Mouse (Mus musculus) bone marrow, adult 2 months (tissue): ENCODE results near the gene Trim38. TPM values are rescaled to one million over a fixed set of nuclear protein-coding genes. Genes with fewer than 3 reads are reported as not detected.
A peak's percentile ranks its signal among the peaks of the same experiment; 100 is the strongest.

Experiments
- H3K27ac ChIP-seq: fragments of 200-500 bp; 2 replicates; pipeline ENCODE4 v1.5.1; 2012; ENCODE audit warnings: low read depth, mild to moderate bottlenecking, control low read depth, inconsistent platforms, low read length; ENCODE audit not compliant: control insufficient read depth, poor library complexity, insufficient read depth
- H3K4me1 ChIP-seq: fragments of 200-500 bp; 2 replicates; pipeline ENCODE4 v1.6.1; 2011; ENCODE audit warnings: low read length; ENCODE audit not compliant: control insufficient read depth, insufficient read depth
- H3K4me3 ChIP-seq: fragments of 200-500 bp; replicated peaks from 2 replicates; pipeline ENCODE3; 2011; ENCODE audit warnings: mild to moderate bottlenecking, low read depth, low read length, control low read depth; ENCODE audit not compliant: control insufficient read depth
- CTCF ChIP-seq: fragments of 200-500 bp; IDR thresholded peaks from 2 replicates; pipeline ENCODE4 v1.5.1; 2011; ENCODE audit warnings: low read length, control low read depth; ENCODE audit not compliant: control insufficient read depth, insufficient read depth
- POLR2A ChIP-seq: fragments of 200-500 bp; IDR thresholded peaks from 2 replicates; pipeline ENCODE4 v1.6.1; 2011; ENCODE audit warnings: low read depth, mild to moderate bottlenecking, control low read depth, low read length, borderline replicate concordance; ENCODE audit not compliant: control insufficient read depth
- WGBS: fragments of 180-500 bp; shearing (Covaris S2); methylation state at CpG from one replicate; pipeline ENCODE4 v1.1.7; 2018; 5-methylcytosine and 5-hydroxymethylcytosine counted together
- polyA plus RNA-seq: library from polyadenylated mRNA; stranded (reverse); fragments of >200 nt; gene quantifications from 2 replicates; pipeline ENCODE4 v1.2.4, GENCODE M21; 2011; ENCODE audit warnings: low replicate concordance; ENCODE audit not compliant: missing spikeins, insufficient read depth, insufficient read length

Trim38 gene
- polyA plus RNA-seq, 1 experiment, result not detected

GRCm38 (mm10) chr13:23763242-23763585 is 6.5 kb upstream of the Trim38 start:
- Histone ChIP-seq H3K4me1 (no peaks in the 10 kb centered on the region), H3K27ac (peak overlapping the region; percentile 75), H3K4me3 (peak overlapping the region; percentile 33)
- WGBS, result 2% methylated on average over 10 of the region's 10 CpGs
- no peak for TF ChIP-seq POLR2A
- TF ChIP-seq CTCF, result no peak

- Histone ChIP-seq H3K4me1 (peaks cover under 1% of the 10 kb centered on the region; the same call in 1 of the 2 replicates), H3K27ac (peak within 1 kb of the TSS; percentile 94), H3K4me3 (peak within 1 kb of the TSS; percentile 71)
- 3% methylated on average over 34 of the region's 34 CpGs for WGBS
- TF ChIP-seq POLR2A, result peak; percentile 84
- TF ChIP-seq CTCF, result no peak
Measured at GRCm38 (mm10) chr13:23763586-23764323, 6.0 kb upstream of the Trim38 start, which contains the start of gene Hist1h1a. Gene Hist1h1a, plus strand, starts transcription at chr13:23763666.

- 47% methylated on average over 12 of the region's 12 CpGs for WGBS
- TF ChIP-seq CTCF (no peak), POLR2A (no peak)
- Histone ChIP-seq H3K4me3 (peak overlapping the region; percentile 71), H3K4me1 (peaks cover 2% of the 10 kb centered on the region; the same call in 1 of the 2 replicates), H3K27ac (peak overlapping the region; percentile 94)
Measured at GRCm38 (mm10) chr13:23764324-23765171, 5.2 kb upstream of the Trim38 start.

GRCm38 (mm10) chr13:23765172-23765513 is 4.6 kb upstream of the Trim38 start:
- WGBS, result 32% methylated on average over 1 of the region's 1 CpGs
- H3K4me1 ChIP-seq, result peaks cover 2% of the 10 kb centered on the region; the same call in 1 of the 2 replicates
- peak overlapping the region; percentile 62; the same call in 1 of the 2 replicates for H3K27ac ChIP-seq
- H3K4me3 ChIP-seq, result no peak overlapping the region
- TF ChIP-seq POLR2A (no peak), CTCF (no peak)

GRCm38 (mm10) chr13:23766772-23767171 is 2.9 kb upstream of the Trim38 start:
- H3K27ac ChIP-seq, result no peak overlapping the region
- H3K4me1 ChIP-seq, result peaks cover 2% of the 10 kb centered on the region; the same call in 1 of the 2 replicates
- H3K4me3 ChIP-seq, result no peak overlapping the region
- TF ChIP-seq POLR2A (no peak), CTCF (no peak)

- peaks cover 2% of the 10 kb centered on the region; the same call in 1 of the 2 replicates for H3K4me1 ChIP-seq
- no peak overlapping the region for H3K4me3 ChIP-seq
- WGBS, result 3% methylated on average over 5 of the region's 5 CpGs
- H3K27ac ChIP-seq, result peak overlapping the region; percentile 64; the same call in 1 of the 2 replicates
- TF ChIP-seq CTCF (no peak), POLR2A (no peak)
Measured at GRCm38 (mm10) chr13:23768834-23769397, 797 bp upstream of the Trim38 start.

- WGBS, result 49% methylated on average over 21 of the region's 21 CpGs
- no peak overlapping the region for H3K27ac ChIP-seq
- no peak overlapping the region for H3K4me3 ChIP-seq
- TF ChIP-seq CTCF (0 out of 2 replicates have a peak, but pooled peaks have one; percentile 0), POLR2A (no peak)
- peaks cover 2% of the 10 kb centered on the region; the same call in 1 of the 2 replicates for H3K4me1 ChIP-seq
Measured at GRCm38 (mm10) chr13:23772561-23773313, 3.0 kb downstream of the Trim38 start.
